In the genomic region with DNA sequence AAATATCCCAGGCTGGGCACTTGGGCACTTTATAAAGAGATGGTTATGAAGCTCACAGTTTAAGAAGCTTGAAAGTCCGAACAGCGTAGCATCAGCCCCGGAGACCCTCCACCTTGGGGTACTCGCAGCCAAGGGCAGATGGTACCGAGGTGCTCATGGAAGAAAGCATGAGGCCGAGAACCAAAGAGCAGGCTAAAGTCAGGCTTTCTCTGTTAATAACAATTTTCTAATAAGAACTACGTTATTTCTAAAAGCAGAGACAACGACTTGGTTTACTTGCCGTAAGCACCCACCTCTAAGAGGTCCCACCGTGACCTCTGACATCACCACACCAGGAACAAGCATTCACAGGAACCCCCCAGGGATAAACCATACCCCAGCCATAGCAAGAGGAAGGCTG, we compare ENCODE assay signal across 34 mouse cellular contexts. TPM values are rescaled to one million over a fixed set of nuclear protein-coding genes. Genes with fewer than 3 reads are reported as not detected.
"Had no signal": no experiment of that assay in that cellular context is flagged by ENCODE, and none has a peak within 500 bp of the region (broad histone marks: within the 10 kb centered on the region; RNA-seq: fewer than 3 reads in every experiment).

No protein-coding gene starts in this region.

- H3K4me2 ChIP-seq: embryonic facial prominence, embryonic 12.5 days; embryonic facial prominence, embryonic 13.5 days; embryonic facial prominence, embryonic 15.5 days; forebrain, embryonic 12.5 days; forebrain, embryonic 13.5 days; forebrain, embryonic 15.5 days had no signal

- H3K27me3 ChIP-seq: embryonic facial prominence, embryonic 12.5 days; embryonic facial prominence, embryonic 13.5 days; embryonic facial prominence, embryonic 15.5 days; forebrain, embryonic 12.5 days; forebrain, embryonic 13.5 days; forebrain, embryonic 15.5 days had no signal

- H3K36me3 ChIP-seq: embryonic facial prominence, embryonic 10.5 days; embryonic facial prominence, embryonic 12.5 days; embryonic facial prominence, embryonic 13.5 days; embryonic facial prominence, embryonic 15.5 days; forebrain, embryonic 10.5 days; forebrain, embryonic 12.5 days; forebrain, embryonic 15.5 days had no signal

- H3K4me3 ChIP-seq: embryonic facial prominence, embryonic 10.5 days; embryonic facial prominence, embryonic 12.5 days; embryonic facial prominence, embryonic 13.5 days; embryonic facial prominence, embryonic 15.5 days; erythroblast, embryonic 14.5 days; forebrain, embryonic 10.5 days; forebrain, embryonic 12.5 days; forebrain, embryonic 13.5 days; forebrain, embryonic 15.5 days; gastrocnemius, adult 2 months; heart, adult 2 months had no signal

- H3K9me3 ChIP-seq: embryonic facial prominence, embryonic 10.5 days; embryonic facial prominence, embryonic 12.5 days; embryonic facial prominence, embryonic 13.5 days; embryonic facial prominence, embryonic 15.5 days; forebrain, embryonic 10.5 days; forebrain, embryonic 12.5 days; forebrain, embryonic 13.5 days; forebrain, embryonic 15.5 days had no signal

- H3K9ac ChIP-seq: embryonic facial prominence, embryonic 12.5 days; embryonic facial prominence, embryonic 13.5 days; embryonic facial prominence, embryonic 15.5 days; forebrain, embryonic 12.5 days; forebrain, embryonic 13.5 days; forebrain, embryonic 15.5 days; forebrain, postnatal 0 days had no signal

- DNase-seq: cerebellum, adult 8-10 months; cerebellum, adult 9-10 months; cerebellum, adult 9-11 months; embryo, embryonic 11 days; forebrain, postnatal 0 days; gastrocnemius, adult 2 months; gastrocnemius, postnatal 10 days; gastrocnemius, postnatal 14 days; gastrocnemius, postnatal 25 days; gastrocnemius, postnatal 36 days; heart, adult 18-20 months; heart, adult 2 months had no signal

- H3K27ac ChIP-seq: embryonic facial prominence, embryonic 10.5 days; embryonic facial prominence, embryonic 12.5 days; embryonic facial prominence, embryonic 13.5 days; embryonic facial prominence, embryonic 15.5 days; forebrain, embryonic 10.5 days; forebrain, embryonic 12.5 days; forebrain, embryonic 13.5 days; forebrain, embryonic 15.5 days; gastrocnemius, adult 2 months; heart, adult 2 months had no signal

- H3K4me1 ChIP-seq: embryonic facial prominence, embryonic 12.5 days; embryonic facial prominence, embryonic 15.5 days; forebrain, embryonic 13.5 days; forebrain, embryonic 15.5 days had no signal

- ATAC-seq: forebrain, embryonic 13.5 days; forebrain, embryonic 14.5 days; forebrain, embryonic 15.5 days; forebrain, embryonic 16.5 days; forebrain, postnatal 0 days had no signal

RNA-seq across cellular contexts. Expression of gene Gm4792, which starts 49.5 kb away (rescaled TPM):
- total RNA-seq: common myeloid progenitor, adult 5-6 weeks; forebrain, postnatal 0 days; gastrocnemius, adult 2 months; gastrocnemius, adult 8-10 months; gastrocnemius, postnatal 10 days; gastrocnemius, postnatal 14 days; gastrocnemius, postnatal 25 days; gastrocnemius, postnatal 36 days; gastrocnemius, postnatal 4 days; granulocyte monocyte progenitor cell, adult 5-6 weeks; heart, adult 18-20 months; heart, adult 2 months had no signal
- polyA plus RNA-seq: cerebellum, adult 2 months; cortical plate, adult 2 months; embryonic facial prominence, embryonic 10.5 days; embryonic facial prominence, embryonic 11.5 days; embryonic facial prominence, embryonic 12.5 days; embryonic facial prominence, embryonic 13.5 days; embryonic facial prominence, embryonic 14.5 days; embryonic facial prominence, embryonic 15.5 days; erythroblast, embryonic 14.5 days; forebrain, embryonic 11.5 days; forebrain, embryonic 12.5 days; forebrain, embryonic 16.5 days; frontal cortex, adult 2 months; gonadal fat pad, adult 2 months; heart, adult 2 months had no signal
